Mouse (Mus musculus): ENCODE measurements at regions not wholly inside any gene's neighbourhood (a gene's known extent, or its start where the extent isn't known, plus 50 kb on each side); places are given as distances from the start of the nearest gene placed in this dataset.
"Not testable (repeated sequence)": the region's sequence is repeated elsewhere in the genome, so short reads cannot be mapped to it uniquely, and the experiment has no call there.

- DNase-seq = peak in 1 of 2 experiments; percentile 3
These were observed 111.3 kb downstream of the Syt10 start for GRCm38 (mm10) chr15:89730320-89730719.

- DNase-seq = no peak
These were observed 117.3 kb downstream of the Syt10 start for GRCm38 (mm10) chr15:89724356-89724755.

GRCm38 (mm10) chr15:89697221-89697620, 105.5 kb upstream of the Rabl2 start:
- DNase-seq = no peak

- DNase-seq = no peak
These were observed 84.6 kb upstream of the Rabl2 start for GRCm38 (mm10) chr15:89676366-89676765.

GRCm38 (mm10) chr15:89656558-89656957, 64.8 kb upstream of the Rabl2 start:
- not testable (repeated sequence) for DNase-seq
